Mouse (Mus musculus) brain, embryonic 14.5 days (tissue): ENCODE data around the gene Acox1.

Source experiments
- CTCF ChIP-seq: fragments of 200-500 bp; IDR thresholded peaks from 2 replicates; pipeline ENCODE4 v1.5.1; 2012; ENCODE audit warnings: inconsistent platforms, mild to moderate bottlenecking, moderate library complexity, borderline replicate concordance; ENCODE audit not compliant: insufficient read depth, insufficient read length; ENCODE audit errors: extremely low read depth
- POLR2A ChIP-seq: fragments of 200-500 bp; IDR thresholded peaks from 2 replicates; pipeline ENCODE4 v1.6.1; 2012; ENCODE audit warnings: mild to moderate bottlenecking, inconsistent platforms, borderline replicate concordance; ENCODE audit not compliant: poor library complexity, insufficient read depth, insufficient read length, severe bottlenecking; ENCODE audit errors: extremely low read depth

DNA sequence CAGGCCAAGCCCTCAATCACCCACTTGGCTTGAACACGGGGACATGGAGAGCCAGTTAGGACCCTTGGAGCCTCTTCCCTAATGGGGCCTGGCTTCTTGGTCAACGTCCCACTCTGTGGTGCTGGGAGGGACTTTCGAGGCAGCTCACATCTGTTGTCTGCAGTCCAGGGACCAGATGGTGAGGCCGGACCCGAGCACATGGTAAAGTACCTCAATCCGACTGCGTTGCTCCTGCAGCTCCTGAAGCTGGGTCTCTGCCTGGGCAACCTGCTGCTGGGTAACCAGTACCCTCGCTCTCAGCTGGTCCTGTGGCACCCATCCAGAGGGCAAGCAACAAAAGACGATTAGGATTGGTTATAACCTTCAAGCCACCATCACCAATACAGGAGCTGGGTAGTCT is 70.9 kb downstream of the Acox1 start:
- TF ChIP-seq CTCF (no peak), POLR2A (no peak)
